Mouse (Mus musculus): ENCODE measurements around the gene Gm38431. TPM values are rescaled to one million over a fixed set of nuclear protein-coding genes. Genes with fewer than 3 reads are reported as not detected.

Gm38431 gene
- total and polyA plus RNA-seq, 2 experiments from 2014 or later: 0.43 to 0.44 TPM

DNA sequence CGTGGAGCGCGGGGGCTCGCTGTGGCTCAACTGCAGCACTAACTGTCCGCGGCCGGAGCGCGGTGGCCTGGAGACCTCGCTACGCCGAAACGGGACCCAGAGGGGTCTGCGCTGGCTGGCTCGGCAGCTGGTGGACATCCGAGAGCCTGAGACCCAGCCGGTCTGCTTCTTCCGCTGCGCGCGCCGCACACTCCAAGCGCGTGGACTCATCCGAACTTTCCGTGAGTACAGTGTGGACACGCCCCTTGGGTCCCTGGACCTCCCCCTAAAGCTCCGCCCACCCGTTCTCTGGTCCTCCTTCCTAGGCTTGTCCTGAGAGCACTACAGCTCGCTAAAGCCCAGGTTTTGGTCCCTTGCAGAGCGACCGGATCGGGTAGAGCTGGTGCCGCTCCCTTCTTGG, 58.7 kb downstream of the Gm38431 start:
- no peaks in the 10 kb centered on the region for H3K9me3 ChIP-seq (ENCODE audit: low read length)
- no peak for TF ChIP-seq CTCF (IDR thresholded peaks at IDR 0.05; ENCODE audit: low read depth)
- peaks cover 13% of the 10 kb centered on the region for H3K4me1 ChIP-seq (ENCODE audit: insufficient read depth)
- H3K4me2 ChIP-seq (ENCODE audit: low read depth): peak overlapping the region; percentile 99
- H3K4me3 ChIP-seq (ENCODE audit: low read depth, low read length): peak overlapping the region; percentile 57
- DNase-seq (no peak), ATAC-seq (no peak)
- no peaks in the 10 kb centered on the region for H3K36me3 ChIP-seq (ENCODE audit: insufficient read depth)
- no peak overlapping the region for H3K27ac ChIP-seq (ENCODE audit: low read depth, low read length)
- peaks cover 69% of the 10 kb centered on the region for H3K27me3 ChIP-seq (ENCODE audit: insufficient read depth, low read length)
- WGBS: 0% methylated on average over 31 of the region's 34 CpGs
- peak overlapping the region; percentile 14 for H3K9ac ChIP-seq

DNA sequence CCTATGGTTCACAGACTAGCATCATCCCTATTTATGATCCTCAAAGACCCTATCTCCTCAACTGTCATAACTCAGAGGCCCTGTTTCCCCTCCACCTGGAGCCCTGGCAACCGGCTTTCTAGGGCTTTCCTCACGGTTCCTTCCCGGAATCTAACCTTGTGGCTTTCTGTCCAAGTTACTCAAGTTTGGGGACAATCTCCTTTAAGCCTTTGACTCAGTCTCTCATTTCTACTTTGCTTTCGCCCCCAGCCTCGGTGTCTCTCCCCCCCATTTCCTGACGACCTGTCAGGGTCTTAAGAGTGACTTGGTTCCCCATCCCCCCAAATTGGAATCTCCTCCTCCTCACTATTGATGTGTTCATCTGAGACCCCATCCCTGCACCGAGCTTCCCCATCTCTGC, 59.3 kb downstream of the Gm38431 start:
- DNase-seq (no peak), ATAC-seq (no peak)
- H3K27me3 ChIP-seq (ENCODE audit: insufficient read depth, low read length): peaks cover 68% of the 10 kb centered on the region
- H3K9ac ChIP-seq: peak overlapping the region; percentile 61
- peak overlapping the region; percentile 99 for H3K4me2 ChIP-seq (ENCODE audit: low read depth)
- H3K4me1 ChIP-seq (ENCODE audit: insufficient read depth): peaks cover 13% of the 10 kb centered on the region
- H3K27ac ChIP-seq (ENCODE audit: low read depth, low read length): 0 out of 2 replicates have a peak overlapping the region, but pooled peaks have one; percentile 66
- no peaks in the 10 kb centered on the region for H3K9me3 ChIP-seq (ENCODE audit: low read length)
- no peak for TF ChIP-seq CTCF (IDR thresholded peaks at IDR 0.05; ENCODE audit: low read depth)
- H3K4me3 ChIP-seq (ENCODE audit: low read depth, low read length): peak overlapping the region; percentile 57
- H3K36me3 ChIP-seq (ENCODE audit: insufficient read depth): no peaks in the 10 kb centered on the region
- 3% methylated on average over 7 of the region's 7 CpGs for WGBS

DNA sequence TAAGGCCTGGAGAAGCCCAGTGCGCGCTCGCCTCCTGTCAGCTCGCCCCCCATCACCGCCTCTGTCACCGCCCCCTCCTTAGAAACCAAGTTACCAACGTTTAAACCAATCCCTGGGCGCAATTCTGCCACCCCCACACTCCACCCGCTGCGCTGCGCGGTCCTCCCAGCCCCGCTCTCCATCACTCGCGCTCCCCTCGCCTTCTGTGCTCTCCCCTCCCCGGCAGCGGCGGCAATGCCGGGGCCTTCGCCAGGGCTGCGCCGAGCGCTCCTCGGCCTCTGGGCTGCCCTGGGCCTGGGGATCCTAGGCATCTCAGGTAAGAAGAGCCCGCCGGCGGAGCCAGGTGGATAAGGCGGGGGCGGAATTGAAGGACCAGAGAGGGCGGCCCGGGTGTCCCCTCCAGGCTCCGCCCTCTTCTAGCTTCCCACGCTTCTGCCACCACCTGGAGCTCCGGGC, 59.9 kb downstream of the Gm38431 start, which contains the start of gene Icam5:
Gene Icam5, plus strand, starts transcription at position 178 of the 456 bp plus-strand sequence.
- ATAC-seq (peak; percentile 69), DNase-seq (peak; percentile 76)
- H3K27me3 ChIP-seq (ENCODE audit: insufficient read depth, low read length): peaks cover 65% of the 10 kb centered on the region
- H3K9me3 ChIP-seq (ENCODE audit: low read length): no peaks in the 10 kb centered on the region
- TF ChIP-seq CTCF (IDR thresholded peaks at IDR 0.05; ENCODE audit: low read depth): no peak
- peak within 1 kb of the TSS; percentile 61 for H3K9ac ChIP-seq
- peak within 1 kb of the TSS; percentile 66 for H3K27ac ChIP-seq (ENCODE audit: low read depth, low read length)
- peaks cover 13% of the 10 kb centered on the region for H3K4me1 ChIP-seq (ENCODE audit: insufficient read depth)
- peak within 1 kb of the TSS; percentile 99 for H3K4me2 ChIP-seq (ENCODE audit: low read depth)
- no peaks in the 10 kb centered on the region for H3K36me3 ChIP-seq (ENCODE audit: insufficient read depth)
- H3K4me3 ChIP-seq (ENCODE audit: low read depth, low read length): peak within 1 kb of the TSS; percentile 57
- WGBS: under 1% methylated on average over 32 of the region's 35 CpGs

DNA sequence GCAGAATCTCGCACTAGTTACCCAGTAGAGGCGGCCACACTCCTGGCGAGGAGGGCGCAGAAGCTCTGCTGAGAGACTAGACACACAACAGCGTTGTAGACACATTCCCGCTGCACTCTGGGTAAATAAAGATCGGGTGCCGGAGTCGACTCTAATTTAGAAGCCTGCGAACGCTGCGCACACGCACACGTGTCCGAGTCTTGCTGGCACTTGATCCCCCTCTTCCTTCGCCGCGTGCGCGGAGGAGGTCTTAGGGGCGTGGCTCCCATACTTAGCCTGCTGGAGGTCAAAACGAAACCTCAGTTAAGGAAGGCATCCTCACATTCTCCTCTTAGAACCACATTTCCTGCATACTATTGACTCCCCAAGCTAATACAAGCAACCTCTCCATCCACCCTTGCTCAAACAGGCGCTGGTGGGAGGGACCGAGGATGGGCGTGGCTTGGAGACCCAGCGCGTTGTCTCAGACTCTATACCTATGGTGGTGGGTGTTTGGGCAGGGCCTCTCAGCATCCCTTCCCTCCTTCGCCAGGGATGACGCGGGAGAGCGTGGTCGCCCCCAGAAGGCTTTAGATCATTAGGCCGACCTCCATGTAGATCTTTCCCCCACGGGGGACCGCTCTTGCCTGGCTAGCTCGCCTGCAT, 60.4 kb downstream of the Gm38431 start:
- DNase-seq (peak; percentile 85), ATAC-seq (peak; percentile 70)
- peaks cover 59% of the 10 kb centered on the region for H3K27me3 ChIP-seq (ENCODE audit: insufficient read depth, low read length)
- peaks cover 13% of the 10 kb centered on the region for H3K4me1 ChIP-seq (ENCODE audit: insufficient read depth)
- H3K36me3 ChIP-seq (ENCODE audit: insufficient read depth): no peaks in the 10 kb centered on the region
- 2% methylated on average over 36 of the region's 36 CpGs for WGBS
- no peak for TF ChIP-seq CTCF (IDR thresholded peaks at IDR 0.05; ENCODE audit: low read depth)
- H3K4me2 ChIP-seq (ENCODE audit: low read depth): peak overlapping the region; percentile 99
- H3K27ac ChIP-seq (ENCODE audit: low read depth, low read length): peak overlapping the region; percentile 66
- H3K4me3 ChIP-seq (ENCODE audit: low read depth, low read length): peak overlapping the region; percentile 57
- no peaks in the 10 kb centered on the region for H3K9me3 ChIP-seq (ENCODE audit: low read length)
- peak overlapping the region; percentile 61 for H3K9ac ChIP-seq

GRCm38 (mm10) chr9:21030781-21031250, 61.0 kb downstream of the Gm38431 start:
- DNase-seq: peak; percentile 84
- WGBS: under 1% methylated on average over 13 of the region's 13 CpGs
- ATAC-seq: peak; percentile 77
- Histone ChIP-seq H3K36me3 (ENCODE audit: insufficient read depth) (no peaks in the 10 kb centered on the region), H3K27ac (ENCODE audit: low read depth, low read length) (peak overlapping the region; percentile 66), H3K27me3 (ENCODE audit: insufficient read depth, low read length) (peaks cover 54% of the 10 kb centered on the region), H3K9me3 (ENCODE audit: low read length) (no peaks in the 10 kb centered on the region), H3K4me2 (ENCODE audit: low read depth) (peak overlapping the region; percentile 99), H3K9ac (0 out of 2 replicates have a peak overlapping the region, but pooled peaks have one; percentile 61), H3K4me3 (ENCODE audit: low read depth, low read length) (peak overlapping the region; percentile 57), H3K4me1 (ENCODE audit: insufficient read depth) (peaks cover 13% of the 10 kb centered on the region)
- TF ChIP-seq CTCF (IDR thresholded peaks at IDR 0.05; ENCODE audit: low read depth): peak; percentile 67

DNA sequence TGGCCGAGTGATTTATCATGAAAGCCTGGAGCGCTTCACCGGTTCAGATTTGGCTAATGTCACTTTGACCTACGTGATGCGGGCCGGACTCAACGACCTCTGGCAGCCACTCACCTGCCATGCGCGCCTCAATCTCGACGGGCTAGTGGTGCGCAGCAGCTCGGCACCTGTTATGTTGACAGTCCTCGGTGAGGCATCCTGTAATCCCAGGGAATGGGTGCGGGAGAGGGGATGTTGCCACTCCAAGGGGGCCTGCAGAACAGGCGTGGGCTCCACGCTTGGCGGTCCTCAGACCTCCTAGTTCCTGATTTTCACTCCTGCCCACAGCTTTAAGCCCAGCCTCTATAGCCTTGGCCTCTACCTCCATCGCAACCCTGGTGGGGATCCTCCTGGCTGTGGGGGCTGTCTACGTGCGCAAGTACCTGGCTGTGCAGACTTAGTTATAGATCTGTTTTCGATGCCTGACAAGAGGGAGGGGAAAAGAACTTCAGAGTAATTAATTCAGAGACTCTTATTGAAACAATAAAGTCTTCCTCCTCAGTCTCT, 61.7 kb downstream of the Gm38431 start:
- no peak for ATAC-seq
- Histone ChIP-seq H3K4me2 (ENCODE audit: low read depth) (no peak overlapping the region), H3K4me3 (ENCODE audit: low read depth, low read length) (no peak overlapping the region), H3K27me3 (ENCODE audit: insufficient read depth, low read length) (peaks cover 47% of the 10 kb centered on the region), H3K27ac (ENCODE audit: low read depth, low read length) (no peak overlapping the region), H3K9me3 (ENCODE audit: low read length) (no peaks in the 10 kb centered on the region), H3K36me3 (ENCODE audit: insufficient read depth) (no peaks in the 10 kb centered on the region), H3K4me1 (ENCODE audit: insufficient read depth) (peaks cover 9% of the 10 kb centered on the region), H3K9ac (no peak overlapping the region)
- DNase-seq: no peak
- TF ChIP-seq CTCF (IDR thresholded peaks at IDR 0.05; ENCODE audit: low read depth): no peak
- 23% methylated on average over 22 of the region's 22 CpGs for WGBS

Measured in forebrain, postnatal 0 days (tissue).